Mouse (Mus musculus): Measurements from ENCODE around the gene Oca2.

Gene Oca2

DNA sequence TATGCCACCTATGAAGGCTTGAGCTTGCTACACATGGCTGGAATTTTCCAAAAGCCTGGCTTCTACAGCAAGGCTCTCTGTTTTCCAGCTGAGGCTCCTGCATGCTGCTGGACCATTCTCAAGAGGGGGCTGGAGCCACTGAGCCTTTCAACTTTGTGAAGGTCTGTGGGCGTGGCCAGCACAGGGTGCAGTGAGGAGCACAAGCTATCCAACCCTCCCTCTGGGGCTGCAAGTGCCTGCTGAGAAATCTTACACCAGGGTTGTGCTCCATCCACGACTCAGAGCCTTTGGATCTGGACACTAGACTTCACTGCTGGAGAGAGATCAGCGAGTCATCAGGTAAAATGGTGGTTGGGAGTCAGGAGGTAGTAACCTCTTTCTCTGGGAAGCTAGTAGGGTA, at the start of gene Oca2:
TSS of gene Oca2 (plus strand) at position 218 of the 400 bp plus-strand sequence.
- DNase-seq (ENCODE audit: low spot score): no peak

DNA sequence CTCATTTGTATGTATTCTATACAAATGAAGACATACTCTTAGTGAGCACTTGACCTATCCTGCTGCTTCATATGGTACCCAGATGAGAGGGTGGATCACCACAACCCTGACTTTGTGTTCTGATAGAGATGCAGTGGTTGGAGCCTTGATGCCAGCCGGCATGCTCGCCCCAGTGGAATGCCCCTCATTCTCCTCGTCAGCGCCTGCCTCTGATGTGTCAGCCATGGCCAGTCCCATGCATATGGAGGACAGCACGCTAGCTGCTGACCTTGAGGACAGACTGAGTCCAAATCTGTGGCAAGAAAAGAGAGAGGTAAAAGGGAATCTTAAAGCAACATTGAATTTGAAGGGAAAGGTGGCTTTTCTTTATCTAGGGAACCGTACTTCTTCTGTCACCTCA, 48.5 kb upstream of the Oca2 start:
- no peak for DNase-seq (ENCODE audit: low spot score)

DNA sequence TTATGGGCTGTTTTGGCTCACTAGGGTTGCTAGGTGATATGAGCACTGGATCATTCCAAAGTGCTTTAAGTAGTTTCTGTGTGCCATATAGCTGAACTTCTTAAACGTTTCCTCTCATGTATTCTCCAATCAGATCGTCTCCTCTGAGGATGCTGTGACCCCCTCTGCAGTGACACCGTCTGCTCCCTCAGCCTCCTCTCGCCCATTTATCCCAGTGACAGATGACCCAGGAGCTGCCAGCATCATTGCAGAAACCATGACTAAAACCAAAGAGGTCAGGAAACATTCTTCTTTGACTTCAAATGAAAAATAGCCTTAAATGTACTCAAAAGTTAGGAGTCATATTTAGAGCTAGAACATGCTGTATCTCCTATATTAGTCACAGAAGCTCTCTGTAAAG, 47.9 kb upstream of the Oca2 start:
- DNase-seq (ENCODE audit: low spot score): no peak

DNA sequence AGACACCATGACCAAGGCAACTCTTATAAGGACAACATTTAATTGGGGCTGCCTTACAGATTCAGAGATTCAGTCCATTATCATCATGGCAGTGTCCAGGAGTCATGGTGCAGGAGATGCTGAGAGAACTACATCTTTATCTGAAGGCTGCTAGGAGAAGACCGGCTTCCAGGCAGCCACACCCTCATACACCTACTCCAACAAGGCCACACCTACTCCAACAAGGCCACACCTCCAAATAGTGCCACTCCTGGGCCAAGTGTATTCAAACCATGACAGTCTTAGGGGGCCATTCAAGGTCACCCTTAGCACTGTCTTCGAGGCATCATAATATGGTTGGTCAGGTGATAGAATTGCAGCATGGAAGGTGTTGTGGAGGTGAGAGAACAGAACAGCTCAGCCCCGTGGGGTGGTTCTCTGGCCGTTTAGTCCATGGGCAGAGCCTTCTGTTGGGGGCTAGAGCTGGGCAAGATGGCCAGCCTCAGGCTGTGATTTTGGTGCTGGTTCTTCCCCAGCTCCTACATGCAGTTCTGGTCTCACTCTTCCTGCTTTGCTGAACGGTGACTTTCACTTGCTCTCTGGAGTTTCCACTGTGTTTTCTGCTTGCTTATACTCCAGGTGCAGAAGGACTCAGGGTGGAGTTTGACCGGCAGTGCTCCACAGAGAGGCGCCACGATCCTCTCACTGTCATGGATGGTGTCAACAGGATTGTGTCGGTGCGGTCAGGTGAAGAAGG, 37.9 kb upstream of the Oca2 start:
- DNase-seq (ENCODE audit: low spot score): no peak

DNA sequence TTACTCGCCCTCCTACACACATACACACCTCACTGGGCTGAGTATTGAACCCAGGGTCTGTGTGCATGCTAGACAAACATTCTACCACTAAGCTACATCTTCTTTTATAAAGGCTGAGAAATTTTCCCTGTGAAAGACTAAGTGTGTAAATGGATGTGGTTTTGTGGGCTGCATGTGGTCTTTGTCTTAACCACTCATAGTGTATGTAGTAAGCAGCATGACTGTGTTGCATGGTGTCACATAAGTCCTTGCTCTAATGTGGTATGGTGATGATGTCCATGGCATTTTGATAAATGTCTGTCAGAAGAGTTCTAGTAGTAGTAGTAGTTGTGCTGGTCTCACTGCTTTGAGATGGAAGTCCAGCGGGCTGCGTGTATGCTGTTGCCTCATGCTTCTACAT, 36.7 kb upstream of the Oca2 start:
- no peak for DNase-seq (ENCODE audit: low spot score)

DNA sequence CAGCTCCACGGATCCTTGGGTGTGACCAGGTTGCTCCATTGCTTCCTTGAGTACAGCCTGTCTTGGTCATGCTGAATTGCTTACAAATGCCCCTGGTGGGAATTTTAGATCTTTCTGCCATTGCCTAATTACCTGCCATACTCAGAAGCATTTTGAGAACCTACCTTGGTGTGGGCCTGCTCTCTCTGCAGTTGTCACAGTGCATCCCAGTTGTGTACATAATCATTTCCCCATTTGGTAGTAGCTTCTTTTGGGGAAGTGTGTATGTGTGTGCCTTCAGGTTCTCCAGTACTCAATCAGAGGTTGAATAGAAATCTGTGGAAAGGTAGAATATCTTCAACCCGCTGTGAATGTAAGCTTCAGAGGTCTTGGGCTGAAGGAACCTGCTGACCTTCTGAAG, 36.3 kb upstream of the Oca2 start:
- DNase-seq (ENCODE audit: low spot score): no peak

DNA sequence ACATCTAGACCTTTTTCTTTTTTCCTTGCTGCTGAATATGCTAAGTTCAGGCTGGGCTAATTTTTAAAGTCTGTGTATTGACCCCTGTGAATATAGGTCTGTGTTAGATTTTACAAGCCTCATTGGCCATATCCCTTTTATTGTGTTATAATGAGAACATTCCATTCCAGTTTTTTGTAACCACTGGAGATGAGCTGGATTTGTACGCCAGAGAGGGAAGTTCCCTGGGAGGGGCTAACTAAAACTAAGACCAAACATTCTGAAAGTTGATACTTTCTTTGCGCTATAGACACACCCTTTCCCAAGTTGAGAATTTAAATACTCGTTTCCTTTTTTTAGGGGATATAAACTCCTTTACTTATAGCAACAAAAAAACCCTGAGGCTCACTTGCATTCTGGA, 34.7 kb upstream of the Oca2 start:
- no peak for DNase-seq (ENCODE audit: low spot score)

DNA sequence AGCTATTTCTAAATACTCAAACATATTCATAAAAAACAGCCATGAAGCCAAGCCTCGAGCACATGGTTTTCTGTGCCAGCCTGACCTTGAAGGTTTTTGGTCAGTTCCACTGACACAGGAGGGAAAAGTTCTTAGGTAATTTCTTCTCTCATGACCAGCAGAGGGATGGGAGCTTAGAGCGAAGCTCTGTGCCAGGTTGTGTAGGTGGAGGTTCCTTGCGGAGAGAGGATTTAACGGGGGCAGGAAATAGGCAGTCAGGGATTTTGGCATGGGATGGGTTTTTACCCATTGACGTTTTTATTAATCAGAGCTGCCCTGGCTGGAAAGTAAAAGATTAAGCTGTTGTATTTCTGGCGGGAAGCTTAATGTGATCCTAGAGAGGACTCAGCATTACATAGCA, 18.7 kb upstream of the Oca2 start:
- no peak for DNase-seq (ENCODE audit: low spot score)

DNA sequence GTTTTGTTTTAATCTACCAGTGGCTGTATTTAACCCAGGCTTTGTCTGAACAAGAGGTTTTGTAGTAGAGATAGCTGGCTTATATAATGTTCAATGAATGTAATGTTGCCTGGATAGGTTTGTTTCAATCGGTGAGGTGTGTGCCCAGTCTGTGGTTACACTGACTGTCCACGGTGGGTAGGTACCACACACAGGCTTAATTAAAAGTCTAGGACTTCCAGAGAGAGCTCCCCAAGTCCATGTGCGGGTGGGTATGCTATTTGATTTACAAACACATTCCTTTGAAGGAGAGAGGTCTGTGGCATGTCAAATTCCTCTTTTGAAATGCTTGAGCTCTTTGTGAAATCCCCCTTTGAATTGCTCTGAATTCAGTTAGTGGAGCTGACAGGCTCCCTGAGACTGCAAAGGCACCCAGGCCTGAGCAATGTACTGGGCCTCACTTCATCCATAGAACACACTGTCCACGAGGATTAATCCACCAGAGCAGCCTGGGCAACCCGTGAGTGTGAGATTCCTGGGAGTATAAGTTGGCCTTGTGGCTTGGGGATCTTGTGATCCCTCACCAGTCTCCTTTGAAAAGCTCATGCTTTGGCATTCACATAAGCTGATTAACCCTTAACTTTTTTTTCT, 3.7 kb upstream of the Oca2 start:
- DNase-seq (ENCODE audit: low spot score): no peak

DNA sequence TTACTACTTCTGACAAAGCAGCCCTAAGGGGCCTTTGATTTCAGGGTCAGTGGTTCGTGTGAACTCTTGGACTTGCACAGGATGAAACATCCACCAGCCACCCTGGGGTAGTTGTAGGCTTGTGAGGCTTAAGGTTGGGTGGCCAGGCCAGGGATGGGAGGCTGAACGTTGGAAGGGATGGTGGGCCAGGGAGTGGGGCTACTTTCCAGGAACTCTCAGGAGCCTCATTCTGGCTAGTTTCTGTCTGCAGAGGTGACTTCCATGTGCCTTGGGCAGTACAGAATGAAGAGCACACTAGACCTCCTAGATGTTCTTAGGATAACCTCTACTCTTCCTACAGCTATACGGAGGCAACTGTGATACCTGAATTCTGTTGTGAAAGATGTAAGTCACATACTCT, 2.9 kb upstream of the Oca2 start:
- no peak for DNase-seq (ENCODE audit: low spot score)

DNA sequence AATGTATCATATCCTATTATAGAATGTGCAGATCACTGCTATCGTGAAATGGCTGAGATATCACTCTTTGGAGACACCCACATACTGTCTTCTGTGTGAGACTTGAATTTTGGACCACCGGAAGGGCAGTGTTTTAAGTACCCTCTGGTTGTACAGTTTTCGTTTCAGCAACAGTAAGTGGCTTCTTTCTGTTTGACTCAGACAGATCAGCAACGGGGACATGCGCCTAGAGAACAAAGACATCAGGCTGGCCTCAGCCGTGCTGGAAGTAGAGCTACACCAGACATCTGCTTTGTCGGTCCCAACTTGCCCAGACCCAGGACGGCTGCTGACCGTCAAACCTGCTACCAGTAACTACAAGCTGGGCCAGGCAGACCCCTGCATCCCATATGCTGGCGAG, 15.0 kb downstream of the Oca2 start:
- DNase-seq (ENCODE audit: low spot score): no peak

DNA sequence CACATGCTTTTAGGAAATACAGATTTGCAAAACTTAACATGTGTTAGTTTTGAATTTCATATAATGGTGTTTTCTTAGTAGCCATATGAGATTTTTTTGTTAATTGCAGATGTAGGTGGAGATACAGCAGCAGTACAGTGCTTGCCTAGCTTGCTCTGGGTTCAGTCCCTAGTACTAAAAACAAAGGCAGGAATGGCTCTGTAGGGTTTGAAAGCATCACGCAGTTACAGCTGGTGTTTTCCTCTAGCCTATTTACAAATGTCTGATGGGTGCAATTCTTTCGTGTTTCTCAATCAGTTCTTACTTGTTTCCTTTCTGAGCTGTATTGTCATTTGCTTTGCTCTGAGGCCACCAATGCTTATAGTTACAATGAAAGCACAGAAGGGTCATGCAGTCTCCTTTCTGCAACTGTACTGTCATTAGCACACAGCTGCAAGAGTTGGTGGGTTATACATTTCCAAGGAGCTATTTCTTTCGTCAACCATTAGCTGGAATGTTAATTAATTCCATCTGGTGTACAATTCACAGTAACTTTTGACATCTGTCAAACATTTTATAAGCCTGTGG, 18.4 kb downstream of the Oca2 start:
- DNase-seq (ENCODE audit: low spot score): no peak

DNA sequence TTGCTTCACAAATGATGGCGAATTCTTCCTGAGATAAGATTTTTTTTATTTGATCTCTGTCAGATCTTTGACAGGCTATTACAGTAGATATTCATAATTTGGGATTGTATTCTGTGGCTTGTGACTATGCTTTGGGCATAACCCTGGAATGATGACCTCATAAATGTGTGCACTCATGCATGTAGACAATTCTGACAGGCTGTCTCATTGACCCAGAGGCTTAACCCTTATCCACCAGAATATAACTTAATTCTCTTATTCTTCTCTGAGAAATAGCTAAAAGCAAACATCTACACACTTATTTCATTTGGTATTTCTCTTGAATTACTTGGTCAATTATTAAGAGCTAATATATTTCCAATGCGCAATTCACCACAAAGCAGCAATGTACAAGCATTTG, 37.9 kb downstream of the Oca2 start:
- DNase-seq (ENCODE audit: low spot score): no peak

DNA sequence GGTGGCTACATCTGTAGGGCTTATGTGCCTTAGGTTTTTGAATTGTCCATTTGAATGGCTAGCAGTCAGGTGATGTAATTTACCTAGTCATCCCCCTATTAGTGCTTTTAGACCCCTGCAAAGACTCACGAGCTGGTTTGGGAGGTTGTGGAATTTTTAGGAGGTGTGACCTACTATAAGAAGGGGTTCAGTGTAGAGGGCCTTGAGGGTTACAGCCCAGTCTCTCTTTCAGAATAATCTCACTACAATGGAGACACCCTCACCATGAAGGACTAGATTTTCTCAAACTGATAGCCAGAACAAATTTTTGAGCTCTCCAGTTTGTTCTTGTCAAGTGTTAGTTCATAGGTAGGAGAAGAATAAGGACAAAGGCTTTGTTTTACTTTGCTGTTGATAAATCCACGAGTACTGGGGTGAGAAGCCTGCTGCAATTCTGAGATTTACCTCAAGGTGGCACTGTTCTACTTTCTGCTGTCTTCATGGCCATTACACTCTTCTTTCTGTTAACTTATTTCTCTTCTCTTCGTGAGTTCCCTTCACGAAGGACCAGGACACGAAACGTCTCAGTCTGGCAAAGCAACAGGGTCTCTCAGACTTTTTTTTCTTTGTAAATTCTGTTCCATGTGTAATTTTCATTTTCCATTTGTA, 52.0 kb downstream of the Oca2 start:
- peak; percentile 64 for DNase-seq (ENCODE audit: low spot score)

DNA sequence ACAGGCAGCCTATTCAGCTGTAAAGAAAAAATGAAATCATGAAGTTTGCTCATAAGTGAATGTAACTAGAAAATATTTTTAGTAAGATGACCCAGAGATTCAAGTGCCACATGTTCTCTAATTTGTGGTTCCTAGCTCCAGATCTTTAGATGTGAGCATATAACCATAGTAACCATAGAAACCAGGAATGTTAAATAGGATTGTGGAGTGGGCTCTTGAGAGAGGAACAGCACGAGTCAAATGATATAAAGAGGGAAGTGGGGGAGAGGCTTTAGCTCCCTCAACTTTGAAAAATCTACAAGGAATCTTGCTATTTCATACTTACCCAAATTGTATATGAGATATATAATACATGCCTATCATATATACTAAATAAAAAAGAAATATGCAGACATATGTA, 64.8 kb downstream of the Oca2 start:
- no peak for DNase-seq (ENCODE audit: low spot score)

DNA sequence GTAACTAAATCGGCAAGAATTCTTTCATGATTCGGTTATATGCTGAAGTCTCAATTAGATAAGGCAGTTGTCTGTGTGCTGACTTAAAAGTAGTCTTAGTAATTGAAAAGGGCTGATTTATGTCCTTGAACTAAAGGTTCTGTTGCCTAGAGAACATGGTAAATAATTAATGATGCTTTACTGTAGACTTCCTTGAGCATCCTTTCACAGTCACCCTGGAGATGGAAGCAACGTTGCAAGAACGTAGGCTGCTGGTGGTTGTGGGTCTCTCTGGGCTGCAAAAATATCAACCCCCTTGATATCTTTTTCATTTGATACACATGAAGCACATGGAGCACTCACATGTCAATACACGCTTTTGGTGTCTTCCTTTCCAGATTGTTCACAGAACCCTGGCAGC, 74.8 kb downstream of the Oca2 start:
- DNase-seq (ENCODE audit: low spot score): no peak

DNA sequence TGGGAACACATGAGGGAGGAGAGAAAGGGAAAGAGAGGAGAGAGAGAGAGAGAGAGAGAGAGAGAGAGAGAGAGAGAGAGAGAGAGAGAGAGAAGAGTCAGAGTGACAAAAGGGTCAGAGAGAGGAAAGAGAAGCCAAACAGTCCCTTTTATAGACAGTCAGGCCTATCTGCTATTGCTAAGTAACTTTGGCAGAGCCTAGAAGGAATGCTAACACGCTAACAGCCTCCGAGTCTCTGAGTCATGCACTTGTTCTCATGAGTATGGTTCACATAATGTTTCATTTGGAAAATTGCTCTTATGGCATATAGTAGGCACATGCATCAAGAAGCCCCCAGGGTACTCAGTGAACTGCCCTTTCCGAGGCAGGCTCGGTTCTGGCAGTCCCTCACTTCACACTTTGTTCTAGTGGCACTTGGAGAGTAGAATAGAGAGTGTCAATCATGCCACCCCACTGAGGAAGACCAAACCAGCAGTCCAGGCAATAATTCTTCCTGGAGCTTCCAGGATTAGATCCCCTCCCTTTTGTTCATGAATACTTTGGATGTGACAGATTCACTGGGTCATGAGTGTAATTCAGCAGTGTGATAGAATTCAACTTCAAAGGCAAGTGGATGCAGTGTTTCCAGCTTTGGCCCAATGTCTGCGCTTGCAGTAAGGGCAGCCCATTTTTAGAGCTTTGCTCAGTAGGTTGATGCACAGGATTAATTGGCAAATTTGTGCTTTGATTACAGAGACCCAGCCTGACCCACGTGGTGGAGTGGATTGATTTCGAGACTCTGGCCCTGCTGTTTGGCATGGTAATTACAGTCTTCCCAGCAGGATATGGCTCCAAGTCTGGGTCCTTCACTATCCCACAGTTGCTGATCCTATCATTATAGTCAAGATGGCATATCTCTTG, 76.3 kb downstream of the Oca2 start:
- DNase-seq (ENCODE audit: low spot score): no peak

DNA sequence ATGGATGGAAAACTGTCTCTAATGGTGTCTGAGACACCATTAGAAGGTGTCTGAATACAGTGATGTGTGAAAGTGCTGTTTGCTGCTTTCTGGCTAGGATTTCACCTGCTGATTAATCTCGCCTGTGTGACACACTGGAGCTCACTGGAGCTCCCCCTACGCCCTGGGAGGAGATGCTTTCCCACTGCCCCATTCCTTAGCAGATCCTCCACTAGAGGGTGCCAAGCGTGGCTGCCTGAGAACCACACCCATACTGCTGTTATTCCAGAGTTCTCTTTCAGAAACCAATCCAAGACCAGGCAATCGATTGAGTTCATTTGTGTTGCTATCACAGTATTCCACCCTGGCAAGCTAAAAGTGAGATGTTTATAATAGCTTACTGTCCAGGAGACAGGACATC, 88.2 kb downstream of the Oca2 start:
- no peak for DNase-seq (ENCODE audit: low spot score)

DNA sequence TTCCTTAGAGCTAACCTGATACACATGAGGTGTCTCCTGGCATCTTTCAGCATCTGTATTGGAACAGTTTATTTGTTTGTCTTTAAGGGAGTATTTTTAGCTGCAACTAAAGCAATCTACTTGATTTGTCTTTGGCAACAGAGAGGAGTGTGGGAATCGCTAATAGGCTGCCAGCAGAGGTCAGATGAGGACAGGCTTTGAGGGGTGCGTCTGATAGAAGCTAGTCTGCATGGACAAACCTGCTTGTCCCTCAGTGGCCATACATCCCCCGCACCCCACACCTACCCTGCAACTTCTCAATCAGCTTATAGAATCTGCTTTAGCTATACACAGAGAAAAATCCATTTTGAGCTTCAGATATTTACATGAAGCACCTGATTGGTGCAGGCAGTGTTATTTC, 109.0 kb downstream of the Oca2 start:
- no peak for DNase-seq (ENCODE audit: low spot score)

DNA sequence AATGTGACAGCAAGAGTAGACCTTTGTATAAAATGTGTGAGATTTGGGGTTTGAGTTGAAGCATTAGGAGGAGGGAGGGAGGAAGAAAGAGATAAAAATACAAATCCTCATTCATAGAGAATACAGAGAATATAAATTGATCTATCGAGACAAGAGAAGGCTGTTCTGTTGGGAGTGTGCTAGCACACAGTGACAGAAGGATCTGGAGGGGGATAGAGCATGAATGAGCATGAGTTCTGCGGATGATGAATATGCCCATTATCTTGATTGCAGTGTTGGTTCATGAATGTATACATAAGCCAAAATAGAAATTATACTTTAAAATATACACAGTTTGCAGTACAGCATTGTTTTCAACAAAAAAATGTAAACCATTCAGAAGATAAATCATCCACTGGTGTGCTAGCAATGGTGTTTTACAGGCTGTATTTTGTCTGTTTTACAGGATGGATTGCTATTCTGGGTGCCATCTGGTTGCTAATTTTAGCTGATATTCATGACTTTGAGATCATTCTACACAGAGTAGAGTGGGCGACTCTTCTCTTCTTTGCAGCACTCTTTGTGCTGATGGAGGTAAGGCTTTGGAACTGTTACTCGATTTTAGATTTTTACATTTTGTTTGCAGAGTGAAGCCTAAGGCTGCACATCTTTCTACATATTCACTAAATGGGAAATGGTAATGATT, 117.2 kb downstream of the Oca2 start:
- DNase-seq (ENCODE audit: low spot score): peak; percentile 56

DNA sequence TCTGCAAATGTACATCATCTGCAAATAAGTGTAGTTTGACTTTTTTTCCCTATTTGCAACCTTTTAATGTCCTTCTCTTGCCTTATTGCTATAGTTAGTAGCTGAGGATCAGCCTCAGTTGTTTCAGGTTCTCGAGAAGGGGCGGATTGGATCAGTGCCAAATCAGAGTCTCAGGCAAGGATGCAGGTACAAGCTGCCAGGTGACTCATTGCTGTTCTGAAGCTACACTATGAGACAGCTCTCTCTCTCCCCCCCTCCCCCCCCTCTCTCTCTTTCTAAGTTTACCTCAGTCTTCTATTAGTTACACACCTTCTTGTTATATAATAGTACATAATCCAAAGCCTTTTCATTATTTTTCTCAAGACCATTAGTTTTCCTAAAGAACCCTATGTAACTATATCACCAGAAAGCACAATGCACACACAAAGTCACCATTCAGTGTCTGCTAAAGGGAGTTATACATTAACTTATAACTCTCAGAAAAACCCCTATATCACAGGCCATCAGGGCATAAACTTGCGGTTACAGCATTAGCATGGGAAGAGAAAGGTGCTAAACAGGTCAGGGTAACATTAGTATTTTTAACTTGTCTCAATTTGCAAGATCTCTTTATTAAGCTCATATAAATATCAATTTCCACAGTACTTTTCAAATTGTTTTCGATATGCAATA, 142.3 kb downstream of the Oca2 start:
- DNase-seq (ENCODE audit: low spot score): no peak

Data from left cerebral cortex, adult 11 months (tissue).